Mouse (Mus musculus) urinary bladder, postnatal 4 days (tissue): Measurements from ENCODE around the gene 4933409G03Rik.
"Not testable (repeated sequence)": the region's sequence is repeated elsewhere in the genome, so short reads cannot be mapped to it uniquely, and the experiment has no call there.

Experiments
- DNase-seq, 2 experiments: peaks; one replicate each; pipeline ENCODE4 v3.0.0; 2021 to 2022; ENCODE audit warnings: low spot score in 2 of 2

The 4933409G03Rik gene

DNA sequence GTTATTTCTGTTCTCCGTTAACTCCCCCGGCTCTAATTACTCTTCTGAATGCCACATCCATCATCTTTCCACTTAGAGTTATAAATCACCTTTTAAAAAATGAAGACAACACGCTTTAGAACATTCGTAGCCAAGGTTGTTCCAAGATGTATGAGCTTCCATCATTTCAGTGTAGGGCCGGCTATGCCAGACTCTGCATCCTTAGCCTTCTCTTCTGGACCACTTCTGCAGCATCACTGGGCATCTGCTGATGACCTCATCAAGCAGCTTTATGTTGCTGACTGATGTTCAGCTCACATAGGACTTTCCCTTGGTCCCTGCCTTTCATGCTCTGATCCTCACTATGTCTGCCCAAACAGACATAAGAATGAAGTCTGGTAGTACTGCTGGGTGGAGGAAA is at the start of gene 4933409G03Rik:
4933409G03Rik (plus strand) TSS at position 301 of the 400 bp plus-strand sequence.
- DNase-seq, result no peak

DNA sequence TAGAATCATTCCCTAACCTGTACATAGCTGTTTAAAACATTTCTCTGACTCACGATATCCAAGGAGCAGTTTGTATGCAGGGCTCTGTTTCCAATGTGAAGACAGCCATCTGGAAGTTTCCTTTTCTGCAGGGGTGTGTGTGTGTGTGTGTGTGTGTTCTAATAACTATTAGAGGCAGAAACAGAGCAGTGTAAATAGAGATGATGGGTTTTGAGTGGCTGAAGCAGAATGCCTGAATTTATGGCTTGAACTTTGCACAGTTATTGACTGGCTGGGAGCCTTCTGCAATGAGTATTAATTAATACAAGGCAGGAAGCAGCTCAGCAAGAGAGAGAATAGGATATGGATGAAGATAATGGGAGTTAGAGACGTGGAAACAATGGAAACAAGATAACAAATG is 38.0 kb upstream of the 4933409G03Rik start:
- no peak for DNase-seq

DNA sequence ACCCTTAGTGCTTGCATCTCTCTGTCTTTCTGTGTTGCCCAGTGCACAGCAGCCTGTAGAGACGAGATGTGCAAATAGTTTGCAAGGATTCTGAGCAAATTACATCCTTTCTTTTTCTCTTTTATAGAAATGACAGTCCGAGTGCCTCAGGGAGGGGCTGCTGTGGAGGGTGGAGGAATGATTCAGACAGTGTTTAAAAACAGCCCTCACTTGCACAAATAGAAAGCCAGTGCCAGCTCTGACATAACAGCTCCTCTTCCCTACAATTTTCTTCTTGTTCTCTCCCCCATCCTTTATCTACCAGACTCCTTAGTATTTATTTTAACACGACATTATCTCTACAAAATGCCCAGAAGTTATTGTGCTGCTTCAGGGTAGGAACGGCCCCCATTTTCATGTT is 21.4 kb upstream of the 4933409G03Rik start:
- no peak for DNase-seq

DNA sequence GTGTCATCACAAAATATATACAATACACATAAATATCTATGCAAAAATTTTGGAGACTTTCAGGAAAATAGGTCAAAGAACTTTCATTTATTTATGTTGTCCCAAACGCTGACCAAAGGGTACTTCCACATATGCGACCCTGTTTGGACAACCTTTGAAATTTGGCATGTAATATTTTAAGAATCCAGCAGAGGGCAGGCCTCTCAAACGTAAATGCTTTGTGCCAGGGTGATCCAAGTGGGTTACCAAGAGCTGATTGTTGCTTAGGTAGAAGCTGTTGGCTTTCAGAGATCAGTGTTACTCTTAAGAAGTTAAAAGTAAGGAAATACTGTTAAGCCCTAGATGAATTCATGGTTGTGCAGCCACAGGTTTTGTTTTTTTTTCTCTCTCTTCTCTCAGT is 18.9 kb upstream of the 4933409G03Rik start:
- DNase-seq, result no peak

DNA sequence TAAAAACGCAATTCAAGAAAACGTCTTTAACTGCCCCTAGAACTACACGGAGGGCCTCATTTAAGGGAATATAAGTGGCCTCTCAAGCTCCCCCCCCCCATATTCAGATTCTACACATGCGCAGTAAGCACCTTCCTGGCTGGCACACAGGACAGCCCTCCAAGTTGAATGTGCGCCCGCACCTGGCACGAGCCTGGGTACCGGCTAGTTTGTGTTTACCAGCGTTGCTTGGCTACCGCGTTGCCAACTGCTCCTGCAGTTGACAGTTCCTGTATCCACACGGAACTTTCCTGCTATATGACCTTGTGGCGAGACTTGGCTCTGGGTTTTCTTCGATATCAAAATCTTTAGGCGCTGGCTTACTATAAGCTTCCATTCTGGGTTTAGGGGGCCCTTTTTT is 13.9 kb upstream of the 4933409G03Rik start:
- DNase-seq, result no peak

DNA sequence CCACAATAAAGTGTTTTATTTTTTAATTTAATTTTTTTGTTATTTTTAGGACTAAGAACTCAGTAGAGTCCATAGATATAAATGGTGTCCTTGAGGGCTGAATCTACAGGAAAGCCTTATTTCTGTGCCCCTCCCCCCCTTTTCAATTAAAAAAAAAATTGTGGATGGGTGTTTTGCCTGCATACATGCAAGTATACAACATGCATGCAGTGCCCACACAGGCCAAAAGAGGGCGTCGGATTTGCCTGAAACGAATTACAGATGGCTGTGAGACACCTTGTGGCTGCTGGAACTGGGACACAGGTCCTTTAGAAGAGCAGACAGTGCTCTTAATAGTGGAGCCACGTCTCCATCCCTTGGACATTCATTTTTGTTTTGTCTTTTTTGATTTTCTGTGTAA is 9.9 kb upstream of the 4933409G03Rik start:
- no peak for DNase-seq

DNA sequence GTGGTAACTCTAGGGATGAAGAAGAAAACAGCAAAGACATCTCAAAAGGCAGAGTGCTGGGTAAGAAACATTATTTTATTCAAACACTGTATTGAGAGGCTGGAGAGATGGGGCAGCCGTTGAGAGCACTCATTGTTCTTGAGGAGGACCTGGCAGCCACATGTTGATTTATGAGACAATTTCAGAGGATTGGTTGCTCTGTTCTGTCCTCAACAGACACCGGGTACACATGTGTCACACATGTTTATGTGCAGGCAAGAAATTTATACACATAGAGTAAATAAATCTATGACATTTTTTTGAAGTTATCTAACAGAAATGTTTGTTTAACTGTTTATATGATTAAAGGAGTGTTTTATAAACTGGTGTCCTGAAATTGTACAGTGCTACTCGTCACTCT is 10.6 kb downstream of the 4933409G03Rik start:
- no peak for DNase-seq

DNA sequence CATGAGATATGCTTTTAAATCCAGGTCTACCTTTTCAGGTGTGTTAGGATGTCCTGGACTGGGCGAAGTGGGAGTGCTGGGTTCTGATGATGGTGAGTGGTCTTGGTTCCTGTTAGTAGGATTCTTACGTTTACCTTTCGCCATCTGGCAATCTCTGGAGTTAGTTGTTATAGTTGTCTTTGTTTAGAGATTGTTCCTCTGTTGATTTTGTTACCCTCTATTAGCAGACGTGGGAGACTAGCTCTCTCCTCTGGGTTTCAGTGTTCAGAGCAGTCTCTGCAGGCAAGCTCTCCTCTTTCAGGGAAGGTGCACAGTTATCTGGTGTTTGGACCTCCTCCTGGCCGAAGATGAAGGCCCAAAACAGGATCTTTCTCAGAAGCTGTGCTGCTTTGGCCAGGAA is 74.0 kb downstream of the 4933409G03Rik start, which contains the start of gene 4932414N04Rik:
4932414N04Rik (plus strand) TSS at position 301 of the 400 bp plus-strand sequence.
- DNase-seq, result not testable (repeated sequence)
